Mouse (Mus musculus): ENCODE measurements around the gene Slc16a4. TPM values are rescaled to one million over a fixed set of nuclear protein-coding genes. Genes with fewer than 3 reads are reported as not detected.
A peak's percentile ranks its signal among the peaks of the same experiment; 100 is the strongest.

Gene Slc16a4
- polyA plus RNA-seq, 1 experiment, result 0.20 TPM

DNA sequence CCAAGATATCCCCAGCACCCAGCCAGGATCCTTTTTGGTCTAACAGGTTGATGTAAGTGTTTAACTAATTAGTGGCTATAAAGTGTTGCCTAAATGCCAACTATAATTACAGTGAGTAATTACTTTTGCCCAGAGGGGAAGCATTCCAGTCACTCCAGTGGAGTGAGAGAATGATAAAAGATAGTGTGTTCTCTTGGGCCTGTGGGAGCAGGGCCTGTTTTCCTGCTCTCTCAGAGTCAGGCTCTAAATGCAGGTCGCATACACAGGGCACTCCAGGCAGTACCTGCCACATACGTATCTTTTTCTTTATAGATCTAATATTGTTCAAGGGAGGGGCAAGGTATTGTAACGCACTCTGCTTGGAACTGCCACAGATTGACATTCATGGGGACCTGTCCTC, 60.7 kb downstream of the Slc16a4 start:
- no peaks in the 10 kb centered on the region for H3K4me1 ChIP-seq (replicated peaks; ENCODE audit: control insufficient read depth, insufficient read depth, low read length)
- no peak overlapping the region for H3K27ac ChIP-seq (ENCODE audit: control insufficient read depth, insufficient read depth, low read length)
- H3K4me3 ChIP-seq (ENCODE audit: control insufficient read depth, insufficient read depth, low read length), result no peak overlapping the region
- WGBS, result 98% methylated on average over 3 of the region's 3 CpGs
- H3K27me3 ChIP-seq (ENCODE audit: control insufficient read depth, insufficient read depth, low read length), result no peaks in the 10 kb centered on the region
- no peaks in the 10 kb centered on the region for H3K36me3 ChIP-seq (ENCODE audit: control insufficient read depth, insufficient read depth, low read length)
- no peak for DNase-seq
- TF ChIP-seq CTCF (IDR thresholded peaks at IDR 0.05; ENCODE audit: borderline replicate concordance, control insufficient read depth, extremely low read depth, insufficient read depth, low read length, poor library complexity), result no peak
- no peak for TF ChIP-seq POLR2A (IDR thresholded peaks at IDR 0.05; ENCODE audit: control insufficient read depth, extremely low read depth, insufficient read depth, low read length, poor library complexity)

- no peaks in the 10 kb centered on the region for H3K36me3 ChIP-seq (ENCODE audit: control insufficient read depth, insufficient read depth, low read length)
- no peaks in the 10 kb centered on the region for H3K27me3 ChIP-seq (ENCODE audit: control insufficient read depth, insufficient read depth, low read length)
- no peak overlapping the region for H3K27ac ChIP-seq (ENCODE audit: control insufficient read depth, insufficient read depth, low read length)
- H3K4me3 ChIP-seq (ENCODE audit: control insufficient read depth, insufficient read depth, low read length), result no peak overlapping the region
- whole genome bisulfite sequencing, result 94% methylated on average over 6 of the region's 6 CpGs
- TF ChIP-seq POLR2A (IDR thresholded peaks at IDR 0.05; ENCODE audit: control insufficient read depth, extremely low read depth, insufficient read depth, low read length, poor library complexity) (no peak), CTCF (IDR thresholded peaks at IDR 0.05; ENCODE audit: borderline replicate concordance, control insufficient read depth, extremely low read depth, insufficient read depth, low read length, poor library complexity) (no peak)
- H3K4me1 ChIP-seq (replicated peaks; ENCODE audit: control insufficient read depth, insufficient read depth, low read length), result peaks cover 3% of the 10 kb centered on the region; the same call in 1 of the 2 replicates
- DNase-seq, result no peak
Measured at GRCm38 (mm10) chr3:107355618-107356260, 64.7 kb downstream of the Slc16a4 start.

- TF ChIP-seq CTCF (IDR thresholded peaks at IDR 0.05; ENCODE audit: borderline replicate concordance, control insufficient read depth, extremely low read depth, insufficient read depth, low read length, poor library complexity) (0 out of 2 replicates have a peak, but pooled peaks have one; percentile 64), POLR2A (IDR thresholded peaks at IDR 0.05; ENCODE audit: control insufficient read depth, extremely low read depth, insufficient read depth, low read length, poor library complexity) (no peak)
- H3K27ac ChIP-seq (ENCODE audit: control insufficient read depth, insufficient read depth, low read length), result no peak overlapping the region
- H3K4me1 ChIP-seq (replicated peaks; ENCODE audit: control insufficient read depth, insufficient read depth, low read length), result peaks cover 3% of the 10 kb centered on the region; the same call in 1 of the 2 replicates
- DNase-seq, result peak; percentile 64
- no peak overlapping the region for H3K4me3 ChIP-seq (ENCODE audit: control insufficient read depth, insufficient read depth, low read length)
- H3K36me3 ChIP-seq (ENCODE audit: control insufficient read depth, insufficient read depth, low read length), result no peaks in the 10 kb centered on the region
- 5% methylated on average over 11 of the region's 11 CpGs for WGBS
- H3K27me3 ChIP-seq (ENCODE audit: control insufficient read depth, insufficient read depth, low read length), result no peaks in the 10 kb centered on the region
Measured at GRCm38 (mm10) chr3:107356964-107357441, 66.0 kb downstream of the Slc16a4 start.

DNA sequence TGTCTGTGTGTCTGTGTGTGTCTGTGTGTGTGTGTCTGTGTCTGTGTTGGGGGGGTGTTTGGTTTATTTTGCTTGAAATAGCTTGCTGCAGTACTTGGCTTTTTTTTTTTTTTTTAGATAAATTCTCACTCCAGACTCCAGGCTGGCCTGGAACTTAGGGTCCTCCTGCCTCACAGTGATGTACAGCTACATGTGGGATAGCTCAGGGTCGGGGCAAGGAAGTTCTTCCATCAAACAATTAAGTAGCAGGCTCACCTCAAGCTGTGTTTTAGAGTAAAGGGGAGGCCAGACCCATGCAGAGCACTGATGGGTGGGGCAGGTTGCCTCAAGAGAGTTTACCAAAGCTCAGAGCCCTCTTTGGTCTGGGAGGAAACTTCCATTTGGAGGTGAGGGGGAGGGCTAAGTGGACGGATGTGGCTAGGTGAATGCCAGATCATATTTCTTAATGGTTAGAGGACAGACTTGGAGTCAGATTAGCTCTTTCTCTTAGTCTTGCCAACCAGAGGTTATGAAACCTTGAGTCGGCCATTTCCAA, 66.7 kb downstream of the Slc16a4 start:
- H3K36me3 ChIP-seq (ENCODE audit: control insufficient read depth, insufficient read depth, low read length), result no peaks in the 10 kb centered on the region
- WGBS, result 89% methylated on average over 3 of the region's 3 CpGs
- no peak overlapping the region for H3K27ac ChIP-seq (ENCODE audit: control insufficient read depth, insufficient read depth, low read length)
- DNase-seq, result no peak
- no peak overlapping the region for H3K4me3 ChIP-seq (ENCODE audit: control insufficient read depth, insufficient read depth, low read length)
- H3K27me3 ChIP-seq (ENCODE audit: control insufficient read depth, insufficient read depth, low read length), result no peaks in the 10 kb centered on the region
- peaks cover 3% of the 10 kb centered on the region; the same call in 1 of the 2 replicates for H3K4me1 ChIP-seq (replicated peaks; ENCODE audit: control insufficient read depth, insufficient read depth, low read length)
- TF ChIP-seq CTCF (IDR thresholded peaks at IDR 0.05; ENCODE audit: borderline replicate concordance, control insufficient read depth, extremely low read depth, insufficient read depth, low read length, poor library complexity) (no peak), POLR2A (IDR thresholded peaks at IDR 0.05; ENCODE audit: control insufficient read depth, extremely low read depth, insufficient read depth, low read length, poor library complexity) (no peak)

DNA sequence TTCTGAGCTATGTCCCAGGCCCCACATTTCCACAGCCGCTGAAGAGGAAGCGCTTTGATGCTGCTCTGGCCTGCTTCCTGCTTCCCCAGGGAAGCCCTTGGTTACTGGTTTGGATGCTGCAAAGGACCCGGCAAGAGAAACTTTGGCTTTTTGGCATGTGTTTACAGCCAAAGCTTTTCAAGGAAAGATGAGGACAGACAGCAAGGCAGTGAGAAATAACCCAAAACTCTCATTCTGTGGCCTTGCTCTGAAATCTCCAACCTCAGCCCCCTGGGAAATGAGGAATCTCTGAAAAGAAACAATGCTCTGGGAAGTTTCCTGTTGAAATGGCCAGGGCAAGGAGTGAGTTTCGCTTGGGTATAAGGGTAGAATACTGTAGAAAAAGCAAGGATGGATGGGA, 69.3 kb downstream of the Slc16a4 start:
- peaks cover 3% of the 10 kb centered on the region; the same call in 1 of the 2 replicates for H3K4me1 ChIP-seq (replicated peaks; ENCODE audit: control insufficient read depth, insufficient read depth, low read length)
- DNase-seq, result no peak
- H3K4me3 ChIP-seq (ENCODE audit: control insufficient read depth, insufficient read depth, low read length), result no peak overlapping the region
- no peak for TF ChIP-seq POLR2A (IDR thresholded peaks at IDR 0.05; ENCODE audit: control insufficient read depth, extremely low read depth, insufficient read depth, low read length, poor library complexity)
- TF ChIP-seq CTCF (IDR thresholded peaks at IDR 0.05; ENCODE audit: borderline replicate concordance, control insufficient read depth, extremely low read depth, insufficient read depth, low read length, poor library complexity), result no peak
- H3K27ac ChIP-seq (ENCODE audit: control insufficient read depth, insufficient read depth, low read length), result no peak overlapping the region
- 74% methylated on average over 4 of the region's 4 CpGs for WGBS
- H3K36me3 ChIP-seq (ENCODE audit: control insufficient read depth, insufficient read depth, low read length), result no peaks in the 10 kb centered on the region
- no peaks in the 10 kb centered on the region for H3K27me3 ChIP-seq (ENCODE audit: control insufficient read depth, insufficient read depth, low read length)

Other genes starting within 250 kb of the Slc16a4 start
- gene Kcna2, start 190.1 kb upstream of the Slc16a4 start, polyA plus RNA-seq (2012; rRNA removed), result 5.6 and 7.0 TPM in 2 replicates
- gene Kcna10, start 108.2 kb upstream of the Slc16a4 start, polyA plus RNA-seq (2012; rRNA removed), result not detected in 2 replicates
- 0.64 and 0.85 TPM in 2 replicates for gene Cym, start 69.5 kb upstream of the Slc16a4 start, polyA plus RNA-seq (2012; rRNA removed)
- 0.53 and 0.54 TPM in 2 replicates for gene A630076J17Rik, start 60.6 kb upstream of the Slc16a4 start, polyA plus RNA-seq (2012; rRNA removed)
- 0.10 and 0.70 TPM in 2 replicates for gene Prok1, start 51.5 kb upstream of the Slc16a4 start, polyA plus RNA-seq (2012; rRNA removed)
- gene Lamtor5, start 12.4 kb upstream of the Slc16a4 start, polyA plus RNA-seq (2012; rRNA removed), result 109 and 126 TPM in 2 replicates
- 16.4 and 20.9 TPM in 2 replicates for gene Rbm15, start 42.4 kb downstream of the Slc16a4 start, polyA plus RNA-seq (2012; rRNA removed)
- gene Kcnc4, start 168.3 kb downstream of the Slc16a4 start, polyA plus RNA-seq (2012; rRNA removed), result 0.31 and 0.43 TPM in 2 replicates
- gene Slc6a17, start 226.8 kb downstream of the Slc16a4 start, polyA plus RNA-seq (2012; rRNA removed), result 0.46 and 0.53 TPM in 2 replicates